Mouse (Mus musculus): ENCODE data around the gene Btn2a2.

- TF ChIP-seq EP300 (IDR thresholded peaks at IDR 0.05) (no peak), CTCF (IDR thresholded peaks at IDR 0.05) (no peak)
Measured at GRCm38 (mm10) chr13:23464841-23465366, 23.8 kb downstream of the Btn2a2 start.
